Mouse (Mus musculus): ENCODE data around the gene Serinc1.

GRCm38 (mm10) chr10:57557597-57557996 is 25.3 kb upstream of the Serinc1 start:
- TF ChIP-seq POLR2A (IDR thresholded peaks at IDR 0.05; ENCODE audit: control insufficient read depth, extremely low read depth, insufficient read depth, low read length, poor library complexity), result no peak
- no peak for TF ChIP-seq CTCF (IDR thresholded peaks at IDR 0.05; ENCODE audit: borderline replicate concordance, control insufficient read depth, extremely low read depth, insufficient read depth, low read length, poor library complexity)

Measured in thymus, adult 2 months (tissue).